Mouse (Mus musculus): Measurements from ENCODE around the gene Olfr1195. TPM values are rescaled to one million over a fixed set of nuclear protein-coding genes. Genes with fewer than 3 reads are reported as not detected.

Olfr1195 gene
- not detected in 2 replicates for polyA plus RNA-seq (2015; fragmentation: Nextera tagmentation; extraction: Ambion mirVana)

GRCm38 (mm10) chr2:88689087-88689486 lies at the start of gene Olfr1195:
Olfr1195 (minus strand) TSS chr2:88689187.

GRCm38 (mm10) chr2:88732266-88732665 lies 43.3 kb upstream of the Olfr1195 start, which contains the start of gene Olfr1197:
Olfr1197 (minus strand) TSS chr2:88732366.

GRCm38 (mm10) chr2:88704497-88704896 lies 15.5 kb upstream of the Olfr1195 start, which contains the start of gene Olfr1196:
Olfr1196 (minus strand) TSS chr2:88704597.

GRCm38 (mm10) chr2:88675328-88675727 lies 13.7 kb downstream of the Olfr1195 start, which contains the start of gene Olfr1193:
Olfr1193 (plus strand) TSS chr2:88675628.

GRCm38 (mm10) chr2:88648209-88648608 lies 40.8 kb downstream of the Olfr1195 start, which contains the start of gene Olfr1192-ps1:
Olfr1192-ps1 (plus strand) TSS chr2:88648509.

GRCm38 (mm10) chr2:88640242-88640641 lies 48.7 kb downstream of the Olfr1195 start, which contains the start of gene Olfr1191-ps1:
Olfr1191-ps1 (plus strand) TSS chr2:88640542.

Other genes with a start within 250 kb of the Olfr1195 start
- not detected in 2 replicates for gene Gm13757, start 240.1 kb downstream of the Olfr1195 start, polyA plus RNA-seq (2015; fragmentation: Nextera tagmentation; extraction: Ambion mirVana)
- not detected in 2 replicates for gene Olfr1183, start 234.3 kb downstream of the Olfr1195 start, polyA plus RNA-seq (2015; fragmentation: Nextera tagmentation; extraction: Ambion mirVana)
- gene Olfr1184, start 205.6 kb downstream of the Olfr1195 start, polyA plus RNA-seq (2015; fragmentation: Nextera tagmentation; extraction: Ambion mirVana), result not detected in 2 replicates
- gene Olfr1185-ps1, start 195.9 kb downstream of the Olfr1195 start, polyA plus RNA-seq (2015; fragmentation: Nextera tagmentation; extraction: Ambion mirVana), result not detected in 2 replicates
- not detected in 2 replicates for gene Olfr1186, start 170.6 kb downstream of the Olfr1195 start, polyA plus RNA-seq (2015; fragmentation: Nextera tagmentation; extraction: Ambion mirVana)
- not detected in 2 replicates for gene Olfr1188, start 132.3 kb downstream of the Olfr1195 start, polyA plus RNA-seq (2015; fragmentation: Nextera tagmentation; extraction: Ambion mirVana)
- gene Olfr1189, start 102.7 kb downstream of the Olfr1195 start, polyA plus RNA-seq (2015; fragmentation: Nextera tagmentation; extraction: Ambion mirVana), result not detected in 2 replicates
- not detected in 2 replicates for gene Olfr1191-ps1, start 48.6 kb downstream of the Olfr1195 start, polyA plus RNA-seq (2015; fragmentation: Nextera tagmentation; extraction: Ambion mirVana)
- gene Olfr1192-ps1, start 40.7 kb downstream of the Olfr1195 start, polyA plus RNA-seq (2015; fragmentation: Nextera tagmentation; extraction: Ambion mirVana), result not detected in 2 replicates
- gene Olfr1193, start 13.6 kb downstream of the Olfr1195 start, polyA plus RNA-seq (2015; fragmentation: Nextera tagmentation; extraction: Ambion mirVana), result not detected in 2 replicates
- not detected in 2 replicates for gene Olfr1196, start 15.4 kb upstream of the Olfr1195 start, polyA plus RNA-seq (2015; fragmentation: Nextera tagmentation; extraction: Ambion mirVana)
- gene Olfr1197, start 43.2 kb upstream of the Olfr1195 start, polyA plus RNA-seq (2015; fragmentation: Nextera tagmentation; extraction: Ambion mirVana), result not detected in 2 replicates
- not detected in 2 replicates for gene Olfr1198, start 62.2 kb upstream of the Olfr1195 start, polyA plus RNA-seq (2015; fragmentation: Nextera tagmentation; extraction: Ambion mirVana)
- gene Olfr1199, start 71.3 kb upstream of the Olfr1195 start, polyA plus RNA-seq (2015; fragmentation: Nextera tagmentation; extraction: Ambion mirVana), result not detected in 2 replicates
- not detected in 2 replicates for gene Olfr1200, start 81.3 kb upstream of the Olfr1195 start, polyA plus RNA-seq (2015; fragmentation: Nextera tagmentation; extraction: Ambion mirVana)
- not detected in 2 replicates for gene Olfr1201, start 103.8 kb upstream of the Olfr1195 start, polyA plus RNA-seq (2015; fragmentation: Nextera tagmentation; extraction: Ambion mirVana)
- gene Olfr1202, start 125.3 kb upstream of the Olfr1195 start, polyA plus RNA-seq (2015; fragmentation: Nextera tagmentation; extraction: Ambion mirVana), result 0.03 TPM in 1 of 2 replicates, not detected in the other
- not detected in 2 replicates for gene Olfr1205, start 140.6 kb upstream of the Olfr1195 start, polyA plus RNA-seq (2015; fragmentation: Nextera tagmentation; extraction: Ambion mirVana)
- gene Olfr1204, start 160.1 kb upstream of the Olfr1195 start, polyA plus RNA-seq (2015; fragmentation: Nextera tagmentation; extraction: Ambion mirVana), result not detected in 2 replicates
- not detected in 2 replicates for gene Olfr1206, start 174.0 kb upstream of the Olfr1195 start, polyA plus RNA-seq (2015; fragmentation: Nextera tagmentation; extraction: Ambion mirVana)
- not detected in 2 replicates for gene Olfr1208, start 213.1 kb upstream of the Olfr1195 start, polyA plus RNA-seq (2015; fragmentation: Nextera tagmentation; extraction: Ambion mirVana)
- not detected in 2 replicates for gene Olfr1209, start 226.0 kb upstream of the Olfr1195 start, polyA plus RNA-seq (2015; fragmentation: Nextera tagmentation; extraction: Ambion mirVana)
- gene Olfr1211, start 248.9 kb upstream of the Olfr1195 start, polyA plus RNA-seq (2015; fragmentation: Nextera tagmentation; extraction: Ambion mirVana), result not detected in 2 replicates

Data from adrenal gland, postnatal 0 days (tissue).